Mouse (Mus musculus) natural killer cell, adult 2 months (primary cell): ENCODE measurements around the gene Nasp.
"Not testable (repeated sequence)": the region's sequence is repeated elsewhere in the genome, so short reads cannot be mapped to it uniquely, and the experiment has no call there.

Experiments
- DNase-seq, 2 experiments: peaks; one replicate each; pipeline ENCODE4 v3.0.0; 2022; ENCODE audit warnings: low spot score in 2 of 2

Gene Nasp

DNA sequence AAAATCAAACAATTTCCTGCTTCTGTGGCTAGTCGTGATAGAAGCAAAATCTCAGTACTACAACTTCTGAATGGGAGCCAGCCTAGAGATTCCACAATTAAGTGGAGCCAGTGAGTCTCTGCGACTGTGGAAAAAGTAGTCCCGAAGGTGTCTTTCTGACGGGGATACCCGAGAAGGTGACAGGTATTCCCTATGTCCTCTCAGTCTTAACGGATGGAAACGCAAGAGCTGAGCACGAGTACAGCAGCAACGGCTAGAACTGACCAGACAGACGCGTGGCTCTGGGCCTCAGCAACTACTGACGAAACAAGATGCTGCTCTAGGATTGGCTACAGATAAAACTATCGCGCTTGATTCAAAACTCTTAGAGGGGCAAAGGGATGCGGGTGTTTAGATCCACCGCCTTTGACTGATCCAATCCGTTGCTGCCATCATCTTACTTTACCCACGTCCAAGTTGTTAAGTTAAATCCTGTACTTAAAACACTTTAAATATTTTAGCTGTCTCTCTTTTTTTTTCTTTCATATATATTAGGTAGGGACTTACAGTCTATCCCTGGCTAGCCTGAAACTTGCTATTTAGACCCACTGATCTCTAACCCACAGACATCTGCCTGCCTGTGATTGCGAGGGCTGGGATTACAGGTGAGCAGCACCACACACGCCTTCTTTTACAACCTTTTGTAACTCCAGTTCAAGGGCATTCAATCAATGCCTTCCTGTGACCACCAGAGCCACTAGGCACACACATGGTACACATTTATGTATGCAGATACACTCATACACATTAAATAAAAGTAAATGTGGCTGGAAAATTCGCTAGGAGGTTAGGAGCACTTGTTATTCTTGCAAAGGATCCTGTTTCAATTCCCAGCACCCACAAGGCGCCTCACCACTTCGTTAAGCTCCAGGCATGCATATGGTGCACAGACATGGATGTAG is at the start of gene Nasp:
Nasp (minus strand) TSS at position 220 of the 941 bp plus-strand sequence.
- peak; percentile 89 to 90 for DNase-seq

- no peak for DNase-seq
These were observed 48.3 kb upstream of the Nasp start for GRCm38 (mm10) chr4:116676027-116676426.

- not testable (repeated sequence) for DNase-seq
These were observed 47.0 kb upstream of the Nasp start for GRCm38 (mm10) chr4:116674761-116675160.

DNA sequence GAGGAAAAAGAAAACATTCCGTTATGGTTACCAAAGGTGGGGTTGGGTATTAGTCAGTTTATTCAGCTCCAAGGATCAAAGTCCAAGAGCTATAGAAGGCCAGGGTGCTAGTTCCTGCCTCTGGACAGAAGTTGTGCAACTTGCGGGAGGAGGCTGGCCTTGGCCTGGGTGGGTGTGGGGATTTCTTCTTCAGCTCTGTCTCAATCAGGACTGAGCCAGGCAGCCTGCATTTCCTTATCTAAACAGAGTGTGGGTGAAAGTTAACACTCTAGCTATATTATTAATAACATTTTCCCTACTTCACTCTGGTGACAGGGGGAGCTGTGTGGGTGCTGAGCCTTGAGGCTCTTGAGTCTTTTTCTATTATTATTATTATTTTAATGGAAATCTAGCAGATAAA is 45.0 kb upstream of the Nasp start:
- DNase-seq = no peak

- no peak for DNase-seq
These were observed 41.5 kb upstream of the Nasp start for GRCm38 (mm10) chr4:116669291-116669690.

DNA sequence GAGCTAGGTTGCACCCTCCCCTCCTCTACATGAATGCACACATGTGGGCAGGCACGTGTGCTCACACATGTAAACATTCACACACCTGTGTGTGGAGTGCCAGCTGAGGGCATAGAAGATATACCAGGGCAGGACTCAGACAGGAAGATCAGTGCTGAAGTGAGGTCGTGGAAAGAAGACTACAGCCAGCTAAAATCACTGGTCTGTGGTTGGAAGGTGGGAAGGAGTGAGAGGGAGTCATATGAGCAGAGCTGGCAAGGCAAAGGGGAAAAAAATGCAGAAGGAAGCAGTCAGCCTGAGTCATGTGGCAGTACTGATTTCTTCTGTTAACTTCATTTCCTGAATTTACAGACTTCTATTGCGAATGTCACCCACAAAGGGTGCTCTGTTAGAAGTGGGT is 40.4 kb upstream of the Nasp start:
- DNase-seq = peak in 1 of 2 experiments; percentile 14

DNA sequence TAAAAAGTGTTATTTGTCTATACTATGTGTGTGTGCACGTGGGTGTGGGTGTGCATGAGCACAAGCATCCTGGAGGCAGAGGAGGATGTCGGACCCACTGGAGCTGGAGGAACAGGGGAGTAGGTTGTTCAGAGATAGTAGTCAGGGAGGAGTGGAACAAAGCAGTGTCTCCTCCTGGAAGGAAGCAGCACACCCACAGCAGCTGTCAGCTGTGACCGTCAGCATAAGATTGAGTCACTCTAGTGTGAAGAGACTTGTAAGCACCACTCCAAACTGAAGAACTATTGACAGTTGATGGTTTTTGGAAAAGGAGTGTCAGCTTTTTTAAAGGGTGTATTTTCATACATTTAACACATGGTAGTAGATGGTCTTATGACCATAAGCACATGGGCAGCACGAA is 38.9 kb upstream of the Nasp start:
- DNase-seq = no peak

- no peak for DNase-seq
These were observed 34.3 kb upstream of the Nasp start for GRCm38 (mm10) chr4:116661998-116662397.

- DNase-seq = no peak
These were observed 33.1 kb upstream of the Nasp start for GRCm38 (mm10) chr4:116660829-116661228.

- not testable (repeated sequence) for DNase-seq
These were observed 32.2 kb upstream of the Nasp start for GRCm38 (mm10) chr4:116659916-116660315.

- DNase-seq = no peak
These were observed 31.7 kb upstream of the Nasp start for GRCm38 (mm10) chr4:116659474-116659873.

GRCm38 (mm10) chr4:116657971-116658370 is 30.2 kb upstream of the Nasp start:
- no peak for DNase-seq

- DNase-seq = no peak
These were observed 27.9 kb upstream of the Nasp start for GRCm38 (mm10) chr4:116655658-116656057.

- no peak for DNase-seq
These were observed 27.4 kb upstream of the Nasp start for GRCm38 (mm10) chr4:116655100-116655499.

DNA sequence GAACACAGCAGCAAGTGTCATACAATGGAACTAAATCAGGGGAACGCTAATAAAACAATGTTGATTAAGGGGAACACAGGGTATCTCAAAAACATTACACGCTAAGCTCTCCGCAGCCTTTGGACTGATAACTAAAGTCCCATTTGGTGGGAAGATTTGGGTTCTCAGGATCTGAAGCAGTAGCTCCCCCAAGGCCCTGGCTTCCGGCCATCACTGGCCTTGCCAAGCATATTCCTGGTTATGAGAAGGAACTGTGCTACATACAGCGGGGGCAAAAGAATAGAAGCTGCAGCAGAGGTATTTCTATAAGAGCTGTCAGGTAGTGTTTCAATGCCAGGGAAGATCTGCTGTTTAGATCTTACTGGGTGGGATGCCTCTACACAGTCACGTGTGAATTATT is 25.5 kb upstream of the Nasp start:
- DNase-seq = no peak

GRCm38 (mm10) chr4:116651797-116652135 is 24.0 kb upstream of the Nasp start:
- DNase-seq = no peak

- peak; percentile 85 to 88 for DNase-seq
These were observed 23.4 kb upstream of the Nasp start, which contains the start of gene Akr1a1 for GRCm38 (mm10) chr4:116650924-116651796. TSS of gene Akr1a1 (minus strand) at chr4:116651680.

GRCm38 (mm10) chr4:116650365-116650764 is 22.6 kb upstream of the Nasp start:
- DNase-seq = no peak

- DNase-seq = no peak
These were observed 21.7 kb upstream of the Nasp start for GRCm38 (mm10) chr4:116649411-116649810.

GRCm38 (mm10) chr4:116645624-116646023 is 17.9 kb upstream of the Nasp start:
- no peak for DNase-seq

DNA sequence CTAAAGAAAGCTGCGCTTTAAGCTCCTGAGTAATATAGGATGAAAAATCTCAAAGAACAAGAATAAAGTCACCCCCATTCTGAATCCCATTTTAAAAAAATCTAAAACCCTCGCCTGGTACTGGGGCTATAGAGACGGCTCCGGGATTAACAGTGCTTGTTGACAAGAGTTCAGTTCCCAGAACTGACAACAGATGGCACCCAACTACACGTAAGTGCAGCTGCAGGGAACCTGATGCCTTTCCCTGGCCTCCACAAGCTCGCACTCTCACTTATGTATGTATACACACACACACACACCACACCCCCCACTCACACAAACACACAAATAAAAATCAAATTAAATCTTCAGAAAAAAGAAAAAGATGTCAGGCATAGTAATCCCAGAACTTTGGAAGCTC is 16.6 kb upstream of the Nasp start:
- DNase-seq = peak in 1 of 2 experiments; percentile 11

DNA sequence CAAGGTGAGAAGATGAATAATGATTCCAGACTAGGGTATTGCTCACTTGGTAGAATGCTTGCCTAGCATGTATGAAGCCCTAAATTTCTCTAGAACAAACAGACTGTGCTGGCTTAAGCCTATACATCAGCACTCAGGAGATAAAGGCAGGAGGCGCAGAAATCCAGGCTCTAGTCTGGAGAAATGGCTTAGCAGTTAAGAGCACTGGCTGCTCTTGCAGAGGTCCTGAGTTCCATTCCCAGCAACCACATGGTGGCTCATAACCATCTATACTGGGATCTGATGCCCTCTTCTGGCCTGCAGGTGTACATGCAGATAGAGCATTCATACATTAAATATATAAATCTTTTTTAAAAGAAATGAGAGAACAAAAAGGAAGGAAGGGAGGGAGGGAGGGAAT is 14.3 kb upstream of the Nasp start:
- DNase-seq = no peak

DNA sequence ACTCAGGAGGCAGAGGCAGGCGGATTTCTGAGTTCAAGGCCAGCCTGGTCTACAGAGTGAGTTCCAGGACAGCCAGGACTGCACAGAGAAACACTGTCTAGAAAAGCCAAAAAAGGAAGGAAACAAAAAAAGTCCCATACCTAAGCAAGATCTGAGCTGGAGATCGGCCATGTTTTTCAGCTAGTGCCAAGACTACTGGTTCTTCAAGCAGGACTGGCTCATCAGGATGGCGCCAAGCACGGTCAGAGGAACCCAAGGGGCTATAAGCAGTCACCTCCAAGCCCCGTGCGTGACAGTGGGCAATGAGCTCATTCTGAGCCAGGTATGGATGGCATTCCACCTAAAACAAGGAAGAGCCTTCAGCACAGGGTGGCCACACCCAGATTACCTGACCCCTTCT is 11.1 kb upstream of the Nasp start:
- DNase-seq = no peak
